Mouse (Mus musculus) brain, adult 2 months (tissue): ENCODE results near the gene Lrrc8c.

Experiments
- DNase-seq: peaks from one replicate; pipeline ENCODE4 v3.0.0; 2011; ENCODE audit warnings: low read depth, low spot score

Gene Lrrc8c

GRCm38 (mm10) chr5:105519096-105519975 lies at the start of gene Lrrc8c:
Gene Lrrc8c (plus strand): TSS chr5:105519388.
- DNase-seq, result peak; percentile 90

- DNase-seq, result no peak
Measured at GRCm38 (mm10) chr5:105472983-105473705, 46.0 kb upstream of the Lrrc8c start.

- no peak for DNase-seq
Measured at GRCm38 (mm10) chr5:105477527-105477926, 41.7 kb upstream of the Lrrc8c start.

GRCm38 (mm10) chr5:105479673-105480072 lies 39.5 kb upstream of the Lrrc8c start:
- DNase-seq, result no peak

DNA sequence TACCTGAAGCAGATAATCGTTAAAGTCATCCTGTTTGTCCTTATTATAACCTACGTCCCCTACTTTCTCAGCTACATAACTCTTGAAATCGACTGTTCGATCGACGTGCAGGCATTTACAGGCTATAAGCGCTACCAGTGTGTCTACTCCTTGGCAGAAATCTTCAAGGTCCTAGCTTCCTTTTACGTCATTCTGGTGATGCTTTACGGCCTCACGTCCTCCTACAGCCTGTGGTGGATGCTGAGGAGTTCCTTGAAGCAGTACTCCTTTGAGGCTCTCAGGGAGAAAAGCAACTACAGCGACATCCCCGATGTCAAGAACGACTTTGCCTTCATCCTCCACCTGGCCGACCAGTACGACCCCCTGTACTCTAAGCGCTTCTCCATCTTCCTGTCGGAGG lies 38.6 kb upstream of the Lrrc8c start:
- DNase-seq, result no peak

GRCm38 (mm10) chr5:105483632-105484031 lies 35.6 kb upstream of the Lrrc8c start:
- no peak for DNase-seq

- peak; percentile 70 for DNase-seq
Measured at GRCm38 (mm10) chr5:105484247-105484646, 34.9 kb upstream of the Lrrc8c start.

DNA sequence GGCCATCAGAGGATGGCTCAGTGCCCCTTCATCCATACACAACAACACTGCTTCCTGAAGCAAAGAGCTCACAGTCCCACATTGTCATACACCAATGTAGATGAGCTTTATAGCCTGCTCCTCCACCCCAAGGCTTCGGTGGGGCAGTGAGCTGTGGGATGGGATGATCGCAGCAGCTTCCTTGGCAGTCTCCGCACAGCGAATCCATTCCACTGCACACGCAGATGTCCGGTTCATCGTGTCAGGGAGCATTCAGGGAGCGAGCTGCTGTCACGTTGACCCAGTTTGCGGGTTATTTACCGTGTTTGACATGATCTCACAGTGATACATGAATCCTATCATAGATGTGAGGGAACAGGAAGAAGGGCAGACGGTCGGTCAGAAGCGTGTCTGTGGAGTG lies 34.3 kb upstream of the Lrrc8c start:
- no peak for DNase-seq

GRCm38 (mm10) chr5:105490211-105490610 lies 29.0 kb upstream of the Lrrc8c start:
- no peak for DNase-seq

- DNase-seq, result no peak
Measured at GRCm38 (mm10) chr5:105491389-105491788, 27.8 kb upstream of the Lrrc8c start.

GRCm38 (mm10) chr5:105492367-105493246 lies 26.6 kb upstream of the Lrrc8c start:
- peak; percentile 80 for DNase-seq

DNA sequence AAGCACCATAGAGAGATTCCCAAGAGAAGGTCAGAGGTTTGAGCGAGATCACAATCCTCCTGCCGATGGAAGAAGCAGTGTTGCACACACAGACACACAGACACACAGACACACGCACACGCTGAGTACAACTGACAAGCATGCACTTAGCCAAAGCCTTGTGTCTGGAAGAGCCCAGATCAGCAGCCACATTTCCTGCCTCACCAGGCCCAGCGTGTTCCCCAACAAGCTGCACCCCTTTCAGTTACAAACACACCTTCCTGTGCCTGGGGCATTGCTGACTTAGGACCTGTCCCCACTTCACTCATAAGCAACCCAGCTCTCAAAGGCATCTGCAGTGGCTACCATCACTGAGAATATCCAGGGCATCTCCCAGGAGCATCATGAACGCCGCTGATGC lies 25.8 kb upstream of the Lrrc8c start:
- DNase-seq, result no peak

GRCm38 (mm10) chr5:105494246-105494917 lies 24.8 kb upstream of the Lrrc8c start:
- DNase-seq, result peak; percentile 89

DNA sequence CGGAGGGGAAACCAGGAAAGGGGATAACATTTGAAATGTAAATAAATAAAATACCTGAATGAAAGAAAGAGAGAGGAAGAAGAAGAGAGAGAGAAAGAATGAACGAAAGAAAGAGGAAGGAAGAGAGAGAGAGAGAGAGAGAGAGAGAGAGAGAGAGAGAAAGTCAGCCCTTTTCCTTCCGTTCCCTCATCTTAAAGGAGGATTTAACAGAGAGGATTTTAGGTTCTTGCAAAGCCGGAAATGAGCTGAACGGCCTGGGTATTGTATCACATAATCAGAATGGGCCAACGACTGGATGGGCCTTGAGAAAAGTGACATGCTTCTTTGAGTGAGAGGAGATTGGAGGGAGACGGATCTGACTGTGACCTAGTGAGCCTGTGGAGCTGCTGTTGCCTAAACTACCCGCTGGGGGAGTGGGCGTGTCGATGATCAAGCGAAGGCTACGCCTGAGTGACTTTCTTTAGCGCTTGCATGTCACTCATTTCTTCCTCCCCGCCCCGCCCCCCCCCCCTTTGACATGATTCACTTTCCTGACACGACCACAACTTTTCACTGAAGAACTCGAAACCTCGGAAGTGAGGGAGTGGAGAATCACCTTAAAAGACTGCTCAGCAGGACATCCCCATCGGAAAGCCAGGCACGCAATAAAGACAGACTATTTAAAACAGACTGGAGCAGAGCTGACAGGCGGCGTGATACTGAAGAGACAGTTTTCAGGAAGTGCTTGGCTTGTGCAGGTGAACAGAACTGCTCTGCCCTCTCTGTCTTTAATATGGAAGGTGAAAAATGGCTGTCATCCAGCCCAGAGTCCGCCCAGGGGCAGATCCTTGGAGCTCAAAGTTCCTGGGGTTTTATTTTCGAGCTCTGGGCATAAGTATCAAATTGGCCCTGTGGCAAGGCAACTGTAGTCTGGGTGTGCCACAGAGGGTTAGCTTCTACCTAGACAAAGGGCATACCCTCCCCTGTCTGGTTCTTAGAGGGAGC lies 24.0 kb upstream of the Lrrc8c start:
- peak; percentile 78 for DNase-seq

DNA sequence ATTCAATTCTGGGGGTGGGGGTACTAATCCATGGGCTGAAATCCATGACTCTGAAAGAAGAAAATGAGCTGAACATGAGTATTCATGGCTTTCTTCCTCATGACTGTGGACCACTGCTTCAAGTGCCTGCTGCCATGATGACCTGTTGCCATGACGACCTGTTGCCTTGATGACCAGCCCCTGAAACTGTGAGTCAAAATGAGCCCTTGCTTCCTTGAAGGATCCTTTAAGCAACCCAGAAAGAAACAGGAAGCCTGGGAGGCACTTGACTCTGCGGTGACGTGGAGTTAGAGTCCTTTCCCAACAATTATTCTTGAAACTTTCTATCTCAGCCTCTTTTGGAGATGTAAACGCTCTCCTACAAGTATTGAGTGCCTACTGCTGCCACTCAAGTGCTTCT lies 23.1 kb upstream of the Lrrc8c start:
- no peak for DNase-seq

DNA sequence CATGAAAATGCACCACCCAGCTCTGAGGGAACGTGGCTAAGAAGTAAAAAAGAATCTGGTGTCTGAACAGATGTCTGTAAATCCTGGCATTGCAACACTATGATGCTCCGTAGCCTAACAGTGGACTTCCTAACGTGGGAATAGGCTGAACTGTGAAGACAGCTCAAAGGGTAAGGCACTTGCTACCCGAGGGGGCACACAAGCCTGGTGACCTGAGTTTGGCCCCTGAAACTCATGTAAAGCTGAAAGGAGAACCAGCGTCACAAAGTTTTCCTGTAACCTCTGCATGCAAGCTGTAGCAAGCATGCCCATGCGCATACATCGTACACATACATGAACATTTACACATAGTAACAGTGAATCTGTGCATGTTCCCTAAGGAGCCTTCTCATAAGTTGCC lies 22.6 kb upstream of the Lrrc8c start:
- no peak for DNase-seq

- peak; percentile 73 for DNase-seq
Measured at GRCm38 (mm10) chr5:105498429-105499000, 20.7 kb upstream of the Lrrc8c start.

DNA sequence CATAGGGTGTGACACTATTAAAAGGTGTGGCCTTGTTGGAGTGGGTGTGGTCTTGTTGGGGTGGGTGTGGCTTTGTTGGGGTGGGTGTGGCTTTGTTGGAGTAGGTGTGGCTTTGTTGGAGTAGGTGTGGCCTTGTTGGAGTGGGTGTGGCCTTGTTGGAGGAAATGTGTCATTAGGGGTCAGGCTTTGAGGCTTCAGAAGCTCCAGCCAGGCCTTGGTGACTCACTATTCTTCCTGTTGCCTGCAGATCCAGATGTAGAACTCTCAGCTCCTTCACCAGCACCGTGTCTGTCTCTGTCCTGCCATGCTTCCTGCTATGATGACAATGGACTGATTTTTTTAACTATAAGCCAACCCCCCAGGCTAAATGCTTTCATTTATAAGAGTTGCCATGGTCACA lies 19.8 kb upstream of the Lrrc8c start:
- DNase-seq, result no peak
